Mouse (Mus musculus): ENCODE results near the gene Cct6b.
"Not testable (repeated sequence)": the region's sequence is repeated elsewhere in the genome, so short reads cannot be mapped to it uniquely, and the experiment has no call there.

Cct6b gene

DNA sequence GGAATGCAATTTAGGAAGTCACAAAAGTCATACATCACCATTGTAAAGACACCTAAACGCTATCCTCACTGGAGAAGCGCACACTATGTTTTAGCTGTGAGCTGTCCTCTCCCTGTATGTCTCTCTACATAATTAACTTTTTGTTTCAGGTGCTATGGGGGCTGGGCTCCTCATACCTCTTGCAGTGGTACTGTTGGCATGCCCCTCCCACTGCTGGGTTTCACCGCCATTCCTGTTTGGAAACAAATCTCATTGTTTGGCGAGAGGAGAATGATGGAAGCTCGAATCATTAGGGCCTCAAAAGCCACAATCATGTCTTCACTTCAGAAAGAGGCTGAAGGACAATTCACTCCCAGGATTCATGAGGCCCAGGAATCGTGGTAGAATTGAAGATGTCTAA lies 59.0 kb downstream of the Cct6b start:
- no peak for DNase-seq (ENCODE audit: low read depth, low spot score)

DNA sequence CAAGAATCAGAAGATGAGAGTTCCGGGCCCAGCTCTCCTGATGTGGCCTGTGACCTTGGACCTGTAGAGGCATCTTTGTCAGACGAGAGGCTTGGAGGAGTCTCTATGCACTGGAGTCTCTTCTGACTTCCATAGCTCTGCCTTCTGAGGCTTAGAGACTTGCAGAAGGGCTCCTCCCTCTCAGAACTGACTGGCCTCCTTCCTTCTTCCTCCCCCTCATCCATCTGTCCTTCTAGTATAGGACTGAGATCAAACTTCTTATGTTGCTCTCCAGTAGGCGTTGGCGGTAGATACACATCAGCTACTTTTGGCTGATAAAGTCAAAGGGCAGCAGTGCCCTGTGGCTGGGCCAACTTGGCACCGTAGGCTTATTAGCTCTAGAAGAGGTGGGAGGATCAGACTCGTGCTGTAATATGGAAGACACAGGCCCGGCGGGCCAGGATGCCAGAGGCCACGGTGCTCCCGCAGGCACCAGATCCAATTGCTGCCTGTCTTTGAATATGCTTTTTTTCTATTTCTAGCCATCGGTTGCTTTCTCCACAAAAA lies 64.2 kb downstream of the Cct6b start:
- DNase-seq (ENCODE audit: low read depth, low spot score), result no peak

DNA sequence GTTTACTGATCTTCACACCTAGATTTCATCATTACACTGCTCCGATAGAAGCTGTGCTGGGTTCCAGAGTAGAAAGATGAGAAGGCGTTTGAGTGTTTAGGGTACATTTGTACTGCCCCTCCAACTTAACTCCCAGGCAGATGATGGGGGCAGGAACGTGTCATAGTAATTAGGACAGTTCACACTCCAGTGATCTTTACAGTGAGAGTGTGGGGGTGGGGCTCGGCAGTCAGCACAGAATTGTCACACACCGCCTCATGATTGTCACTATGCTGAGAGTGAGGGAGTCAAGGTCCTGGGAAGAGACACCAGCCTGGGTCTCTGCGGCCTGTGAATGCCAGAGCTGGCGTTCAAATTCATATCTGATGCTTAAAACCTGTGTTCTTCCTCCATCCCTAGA lies 68.2 kb downstream of the Cct6b start:
- no peak for DNase-seq (ENCODE audit: low read depth, low spot score)

DNA sequence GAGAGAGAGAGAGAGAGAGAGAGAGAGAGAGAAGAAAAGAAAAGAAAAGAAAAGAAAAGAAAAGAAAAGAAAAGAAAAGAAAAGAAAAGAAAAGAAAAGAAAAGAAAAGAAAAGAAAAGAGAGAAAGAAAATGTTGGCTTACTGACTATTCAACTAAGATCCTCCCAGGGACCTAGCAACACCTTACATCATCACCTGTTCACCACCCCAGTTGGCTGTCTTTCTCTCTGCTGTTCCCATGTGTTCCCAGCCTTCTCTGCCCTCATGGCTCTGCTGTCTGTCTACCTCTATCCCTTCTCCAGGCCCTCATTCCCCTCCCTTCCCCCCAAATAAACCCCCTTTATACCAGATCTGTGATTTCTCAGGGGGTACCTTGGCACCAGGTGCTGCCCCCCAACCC lies 69.2 kb downstream of the Cct6b start:
- DNase-seq (ENCODE audit: low read depth, low spot score), result not testable (repeated sequence)

DNA sequence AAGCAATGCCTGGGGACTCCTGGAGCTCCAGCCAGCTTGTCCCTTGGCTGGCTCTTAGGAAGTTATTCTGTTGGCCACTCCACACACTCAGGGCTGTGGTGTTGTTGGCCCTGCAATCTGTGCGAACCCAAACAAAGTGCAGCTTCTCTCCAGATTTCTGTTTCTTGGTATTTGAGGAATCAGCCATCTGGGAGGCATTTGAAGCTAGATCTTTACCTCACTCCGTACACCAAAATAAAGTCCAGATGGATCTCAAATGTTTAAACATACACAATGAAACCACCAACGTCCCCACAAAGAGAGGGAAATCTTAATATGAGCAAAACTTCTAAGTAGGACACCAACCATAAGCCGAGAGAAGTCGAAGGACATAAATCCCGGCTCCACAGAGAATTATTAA lies 71.5 kb downstream of the Cct6b start:
- no peak for DNase-seq (ENCODE audit: low read depth, low spot score)

DNA sequence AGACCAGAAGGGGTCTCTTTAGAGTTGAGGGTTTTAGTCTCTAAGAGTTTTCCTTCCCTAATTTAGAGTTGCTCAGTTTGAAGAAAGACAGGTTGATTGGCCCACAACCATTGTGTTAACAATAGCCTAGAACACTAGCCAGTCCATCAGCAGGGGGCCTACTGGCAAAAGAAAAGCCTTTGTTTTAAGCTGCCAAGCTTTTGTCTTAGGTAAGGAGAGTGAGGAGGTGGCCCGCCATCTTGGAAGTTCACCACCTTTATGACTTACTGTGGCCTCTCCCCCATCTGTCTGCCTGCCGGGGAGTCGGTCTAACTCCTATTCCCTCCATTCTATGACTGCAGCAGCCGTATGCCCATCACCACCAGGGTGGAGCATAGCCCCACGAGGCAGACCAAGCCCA lies 73.6 kb downstream of the Cct6b start:
- DNase-seq (ENCODE audit: low read depth, low spot score), result peak; percentile 84

DNA sequence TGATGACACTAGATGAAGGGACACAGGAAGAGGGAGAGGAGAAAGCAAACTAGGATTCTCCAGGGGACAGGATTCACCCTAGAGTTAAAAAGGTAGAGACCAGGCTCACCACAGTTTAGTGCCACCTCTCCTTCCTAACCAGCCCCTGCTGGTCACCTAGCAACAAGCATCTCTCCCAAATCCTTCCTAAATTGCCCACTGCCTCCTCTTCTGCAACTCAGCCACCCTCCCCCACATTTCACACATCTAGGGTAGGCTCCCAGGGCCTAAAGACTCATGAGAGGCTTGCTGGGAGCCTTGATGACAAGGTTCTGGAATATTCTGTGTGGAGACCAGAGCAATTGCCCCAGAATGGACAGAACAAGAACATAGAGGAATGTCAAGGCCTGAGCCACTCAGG lies 76.5 kb downstream of the Cct6b start:
- no peak for DNase-seq (ENCODE audit: low read depth, low spot score)

DNA sequence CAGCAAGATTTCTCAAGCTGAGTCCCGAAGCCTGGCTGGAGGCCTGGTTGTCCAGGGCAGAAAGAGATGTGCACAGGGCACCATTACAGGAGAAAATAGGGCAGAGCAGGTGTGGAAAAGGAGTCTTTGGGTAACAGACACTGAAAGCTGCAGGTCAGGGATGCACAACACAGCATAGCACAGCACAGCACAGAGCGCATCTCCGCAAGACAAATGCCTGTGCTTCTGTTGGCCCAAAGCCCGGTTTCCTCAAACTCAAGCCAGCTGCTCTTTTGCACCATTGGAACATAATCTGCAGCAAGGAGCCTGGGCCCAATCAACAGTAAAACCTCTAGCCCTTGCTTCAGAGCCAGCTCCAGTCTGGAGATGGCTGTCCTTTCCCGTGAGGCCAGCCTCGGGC lies 79.4 kb downstream of the Cct6b start:
- no peak for DNase-seq (ENCODE audit: low read depth, low spot score)

DNA sequence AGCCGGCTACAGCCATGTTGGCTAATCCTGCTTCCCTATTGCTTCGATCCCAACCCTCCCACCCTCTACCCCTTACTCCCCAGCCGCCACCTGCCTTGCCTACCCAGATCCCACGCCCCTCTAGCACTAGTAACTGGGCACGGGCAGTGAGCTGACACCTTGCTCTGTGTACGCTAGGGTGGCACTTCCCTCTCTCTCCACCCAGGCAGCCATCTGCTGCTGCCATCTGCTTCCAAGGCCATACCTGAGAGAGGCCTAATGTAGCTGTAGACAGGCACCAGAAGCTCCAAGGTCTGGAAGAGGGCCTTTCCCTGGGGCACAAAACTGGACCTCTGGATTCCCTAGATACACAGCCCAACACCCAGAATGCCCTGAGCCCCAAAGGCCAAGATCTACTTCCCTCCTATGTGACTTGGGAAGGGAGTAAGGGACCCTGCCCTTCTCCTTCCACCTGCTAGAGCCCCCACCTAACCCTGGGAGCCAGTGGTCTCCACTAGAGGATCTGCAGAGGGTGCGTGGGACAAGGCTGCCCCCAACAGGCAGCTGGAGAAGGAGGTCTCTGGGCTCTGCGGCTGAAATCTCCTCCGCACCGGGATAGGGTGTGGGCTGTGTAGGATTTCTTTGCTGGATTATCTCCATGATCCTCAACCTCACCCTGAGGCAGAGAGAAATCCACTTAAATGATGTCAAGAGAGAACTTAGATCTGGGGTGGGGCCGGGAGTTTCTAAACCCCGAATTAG lies 80.2 kb downstream of the Cct6b start:
- no peak for DNase-seq (ENCODE audit: low read depth, low spot score)

DNA sequence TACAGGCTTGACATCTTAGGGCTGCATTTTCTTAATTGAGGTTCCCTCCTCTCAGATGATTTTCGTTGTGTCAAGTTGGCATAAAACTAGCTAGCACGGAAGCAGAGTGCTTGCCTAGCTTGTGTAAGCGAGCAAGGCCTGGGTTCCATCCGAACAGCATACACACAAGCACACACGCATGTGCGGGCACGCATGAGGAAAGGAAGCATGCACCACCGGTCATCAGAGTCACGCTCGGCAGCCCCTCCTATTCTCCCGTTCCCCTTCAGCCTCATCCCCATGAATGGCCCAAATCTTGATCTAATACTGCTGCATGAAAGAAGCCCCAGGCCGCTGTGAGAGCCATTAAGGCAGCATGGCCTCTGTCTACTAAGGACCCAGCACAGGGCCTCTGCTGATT lies 85.6 kb downstream of the Cct6b start:
- no peak for DNase-seq (ENCODE audit: low read depth, low spot score)

All from R1 (cell line).